Mouse (Mus musculus) liver, embryonic 15.5 days (tissue): Measurements from ENCODE around the gene Kcnmb1. TPM values are rescaled to one million over a fixed set of nuclear protein-coding genes. Genes with fewer than 3 reads are reported as not detected.

Experiments
- polyA plus RNA-seq: library from polyadenylated mRNA; unstranded; fragments of >200 nt; fragmentation: Nextera tagmentation; extraction: Ambion mirVana; gene quantifications from 2 replicates; pipeline ENCODE4 v1.2.1, GENCODE M21; 2015

Kcnmb1 gene
- polyA plus RNA-seq, 1 experiment from 2014 or later: not detected

Other genes with a start within 250 kb of the Kcnmb1 start
- 0.16 and 0.51 TPM in 2 replicates for gene Kcnip1, start 30.1 kb downstream of the Kcnmb1 start, polyA plus RNA-seq
- gene Lcp2, start 83.9 kb downstream of the Kcnmb1 start, polyA plus RNA-seq: 8.1 and 10.0 TPM in 2 replicates
- not detected in 2 replicates for gene 4930469K13Rik, start 135.5 kb downstream of the Kcnmb1 start, polyA plus RNA-seq
- not detected in 2 replicates for gene Foxi1, start 245.1 kb downstream of the Kcnmb1 start, polyA plus RNA-seq